Mouse (Mus musculus) adrenal gland, adult 2 months (tissue): ENCODE results near the gene Zfp661. TPM values are rescaled to one million over a fixed set of nuclear protein-coding genes. Genes with fewer than 3 reads are reported as not detected.
"Not testable (repeated sequence)": the region's sequence is repeated elsewhere in the genome, so short reads cannot be mapped to it uniquely, and the experiment has no call there.

Experiments
- DNase-seq: peaks from one replicate; pipeline ENCODE4 v3.0.0; 2021
- long read RNA-seq: library from polyadenylated mRNA; stranded (forward); transcript quantifications from one replicate; pipeline ENCODE4 v2.0.0, GENCODE M21; 2021
- polyA plus RNA-seq: library from polyadenylated mRNA; depleted of rRNA; stranded (reverse); fragments of >200 nt; gene quantifications from 2 replicates; pipeline ENCODE4 v1.2.3, GENCODE M21; 2012; rRNA removed
- total RNA-seq, 2 experiments: library from RNA; stranded (reverse); gene quantifications; 2 replicates each; pipeline ENCODE4 v1.2.3; 2021

The Zfp661 gene
- total RNA-seq (1 to 10 TPM; 2.7 to 2.9 TPM), polyA plus RNA-seq (0.90 and 1.3 TPM in 2 replicates)
- long read RNA-seq, partial matches to known transcripts = 0 of 1 reads
- long read RNA-seq, other reads (novel, unspliced or antisense) = 0 of 1 reads

- DNase-seq = peak; percentile 89
These were observed at the start of gene Zfp661, which contains the start of gene Mrps5 for GRCm38 (mm10) chr2:127586694-127587513. Gene Zfp661 (minus strand): TSS chr2:127587094. Gene Mrps5 (plus strand): TSS chr2:127587222.

- DNase-seq = no peak
These were observed 48.7 kb upstream of the Zfp661 start for GRCm38 (mm10) chr2:127635581-127635980.

GRCm38 (mm10) chr2:127632601-127633000 is 45.7 kb upstream of the Zfp661 start:
- no peak for DNase-seq

DNA sequence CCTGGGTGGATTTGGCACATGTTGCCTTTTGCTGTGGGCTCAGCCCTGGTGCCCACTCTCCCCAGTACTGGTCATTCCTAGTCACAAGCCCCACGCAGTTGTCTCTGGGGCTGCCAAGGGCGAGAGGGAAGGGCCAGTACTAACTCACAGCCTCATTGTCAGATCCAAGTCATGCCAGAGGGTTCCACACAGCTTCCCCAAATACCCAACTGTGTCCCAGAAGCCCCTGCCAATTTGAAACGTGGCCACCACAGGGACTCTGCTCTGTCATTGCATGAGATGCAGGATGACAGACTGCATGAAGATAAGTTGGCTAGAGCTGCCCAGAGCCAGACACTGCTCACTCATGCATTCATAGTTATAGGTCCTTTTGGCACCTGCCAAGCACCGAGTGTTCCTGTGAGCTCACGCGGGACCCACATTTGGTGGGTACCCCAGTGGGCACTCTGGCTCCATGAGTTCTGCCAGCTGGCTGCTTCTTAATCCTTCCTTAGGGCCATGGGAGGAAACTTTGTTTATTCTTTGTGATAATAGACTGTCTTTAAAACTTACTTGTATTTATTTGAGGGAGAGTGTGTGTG is 41.2 kb upstream of the Zfp661 start:
- DNase-seq = no peak

DNA sequence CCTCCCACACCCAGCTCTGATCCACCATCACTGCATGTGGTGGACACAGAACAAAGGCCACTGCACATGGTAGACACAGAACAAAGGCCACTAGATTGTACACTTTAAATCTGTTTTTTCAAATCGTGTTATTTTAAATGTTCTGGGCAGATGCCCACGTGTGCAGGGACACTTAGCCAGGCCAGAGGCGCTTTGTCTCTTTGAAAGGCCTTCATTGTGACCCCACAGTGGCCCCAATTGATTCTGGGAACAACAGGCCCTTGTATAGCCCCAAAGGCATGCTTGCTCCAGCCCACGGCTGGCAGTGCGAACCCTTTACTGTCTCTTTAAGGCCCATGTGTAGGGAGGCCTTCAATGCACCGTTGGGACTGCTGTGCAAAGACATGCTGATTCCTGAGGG is 40.5 kb upstream of the Zfp661 start:
- DNase-seq = no peak

GRCm38 (mm10) chr2:127625659-127626058 is 38.8 kb upstream of the Zfp661 start:
- no peak for DNase-seq

DNA sequence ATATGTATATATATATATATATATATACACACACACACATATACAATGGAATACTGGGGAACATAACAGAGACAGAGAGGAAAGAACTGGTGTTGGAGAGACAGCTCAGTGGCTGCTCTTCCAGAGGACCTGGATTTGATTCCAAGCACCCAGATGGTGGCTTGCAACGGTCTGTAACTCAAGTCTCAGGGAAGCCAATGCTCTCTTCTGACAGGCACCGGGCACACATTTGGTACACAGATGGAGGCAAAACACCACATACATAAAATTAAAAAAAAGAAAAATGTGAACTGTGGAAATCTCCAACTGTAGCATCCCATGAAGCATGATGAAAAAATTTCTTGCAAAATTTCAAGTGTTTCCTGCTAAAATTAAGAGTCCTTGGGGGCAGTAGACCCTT is 37.9 kb upstream of the Zfp661 start:
- no peak for DNase-seq

DNA sequence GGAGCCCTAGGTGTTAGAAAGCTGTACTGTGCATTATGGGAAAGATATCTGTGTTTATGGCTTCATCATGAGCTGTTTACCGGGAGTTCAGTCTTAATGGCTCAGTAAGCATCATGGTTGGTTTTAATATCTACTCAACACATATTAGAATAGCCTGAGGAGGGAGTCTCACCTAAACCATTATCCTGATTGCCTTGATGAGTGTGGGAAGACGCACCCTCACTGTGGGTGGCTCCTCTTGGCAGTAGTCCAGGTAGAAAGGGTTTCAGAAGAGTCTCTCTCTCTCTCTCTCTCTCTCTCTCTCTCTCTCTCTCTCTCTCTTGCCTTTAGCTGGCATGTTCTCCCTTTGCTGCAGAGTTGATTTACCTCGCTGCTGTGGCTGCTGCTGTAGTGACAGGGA is 35.2 kb upstream of the Zfp661 start:
- DNase-seq = no peak

GRCm38 (mm10) chr2:127619311-127619710 is 32.4 kb upstream of the Zfp661 start:
- DNase-seq = no peak

- no peak for DNase-seq
These were observed 25.4 kb upstream of the Zfp661 start for GRCm38 (mm10) chr2:127612288-127612687.

DNA sequence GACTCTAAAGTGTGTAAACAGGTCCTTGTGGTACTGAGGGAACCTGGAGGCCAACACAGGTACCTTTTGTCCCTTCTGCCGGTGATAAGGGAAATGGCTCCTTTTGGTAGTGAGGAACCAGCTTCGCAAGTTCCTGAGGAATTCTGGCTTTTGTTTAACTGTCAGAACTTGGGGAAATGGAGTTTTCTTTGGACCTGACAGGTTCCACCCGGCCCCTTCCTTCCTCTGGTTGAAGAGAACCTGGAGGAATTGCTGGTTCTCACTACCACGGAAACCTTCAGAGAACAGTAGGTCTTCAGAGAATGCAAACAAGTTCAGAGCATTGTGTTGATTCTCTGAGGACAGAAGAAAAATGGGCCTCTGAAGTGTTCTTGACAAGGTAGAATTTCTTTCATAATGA is 24.5 kb upstream of the Zfp661 start:
- DNase-seq = no peak

DNA sequence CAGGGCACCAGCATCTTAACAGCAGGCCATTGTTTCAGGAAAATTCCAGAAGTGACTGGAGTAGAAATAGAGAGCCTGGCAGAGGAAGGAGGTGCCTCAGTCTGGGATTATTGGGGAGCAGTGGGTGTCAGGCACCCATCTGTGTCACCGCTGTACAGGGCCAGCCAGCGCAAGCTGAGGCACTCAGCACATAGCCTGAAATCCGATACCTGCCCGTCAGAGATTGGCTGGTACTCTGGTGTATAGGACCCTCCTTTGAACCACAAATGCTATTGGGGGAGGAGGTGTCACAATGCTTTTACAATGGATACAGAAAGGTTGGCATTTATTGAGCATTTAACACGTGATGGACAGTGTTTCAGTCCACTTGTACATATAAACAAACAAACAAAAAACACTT is 22.1 kb upstream of the Zfp661 start:
- DNase-seq = no peak

GRCm38 (mm10) chr2:127608234-127608633 is 21.3 kb upstream of the Zfp661 start:
- DNase-seq = no peak

GRCm38 (mm10) chr2:127605203-127605602 is 18.3 kb upstream of the Zfp661 start:
- no peak for DNase-seq

GRCm38 (mm10) chr2:127603383-127603782 is 16.5 kb upstream of the Zfp661 start:
- not testable (repeated sequence) for DNase-seq

DNA sequence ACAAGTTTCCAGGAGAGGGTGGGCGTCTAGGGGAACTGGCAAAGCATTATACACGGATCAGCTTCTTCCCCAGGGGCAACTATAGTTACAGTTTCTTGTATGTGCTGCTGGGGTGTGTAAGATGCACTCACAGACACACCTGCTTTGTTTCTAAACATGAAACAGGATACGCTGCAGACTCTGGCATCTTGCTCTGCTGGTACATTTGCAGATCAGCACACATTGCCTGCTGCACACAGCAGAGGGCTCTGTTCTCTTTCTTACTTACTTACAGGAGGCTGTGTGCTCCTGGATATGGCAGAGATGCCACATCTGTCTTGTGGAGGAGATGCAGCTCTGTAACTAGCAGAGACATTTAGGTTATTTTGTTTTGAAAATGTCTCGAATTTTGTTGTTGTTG is 3.9 kb upstream of the Zfp661 start:
- DNase-seq = no peak

DNA sequence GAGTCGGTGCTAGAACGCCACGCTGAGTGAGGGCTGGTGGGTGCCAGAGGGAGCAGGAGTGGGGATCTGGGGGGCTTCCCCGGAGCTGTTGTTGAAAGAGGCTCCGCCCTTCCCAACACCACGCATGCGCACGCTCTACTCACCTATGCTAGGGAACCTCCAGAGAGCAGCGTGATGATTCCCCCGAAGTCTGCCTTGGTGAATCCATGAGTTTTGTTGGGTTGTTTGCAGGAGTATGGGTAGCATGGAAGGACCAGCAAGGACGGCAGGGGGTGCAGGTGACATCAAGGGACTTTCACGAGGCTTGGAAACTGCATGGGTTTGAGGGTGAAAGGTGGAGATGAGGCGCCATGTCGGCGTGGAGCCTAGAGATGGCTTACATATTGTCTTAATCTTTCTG is 3.3 kb upstream of the Zfp661 start:
- DNase-seq = no peak

DNA sequence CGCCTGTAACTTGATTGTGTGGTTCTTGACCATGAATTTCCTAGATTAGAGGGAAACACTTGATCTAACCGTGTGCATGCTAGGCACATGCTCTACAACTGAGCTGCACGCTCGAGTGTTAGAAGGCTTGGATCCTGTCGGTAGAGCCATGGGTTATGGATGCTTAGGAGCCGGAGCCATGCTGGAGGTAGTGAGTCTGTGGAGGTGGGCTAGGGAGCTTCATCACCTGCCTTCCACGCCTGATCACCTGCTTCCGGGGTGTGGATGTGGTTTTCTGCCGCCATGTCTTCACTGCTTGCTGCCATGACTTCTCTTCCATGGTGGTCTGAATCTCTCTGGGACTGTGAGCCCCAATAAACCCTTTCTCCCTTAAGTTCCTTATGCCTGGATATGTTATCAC is 2.0 kb upstream of the Zfp661 start:
- DNase-seq = no peak

- no peak for DNase-seq
These were observed 585 bp upstream of the Zfp661 start for GRCm38 (mm10) chr2:127587514-127587844.

DNA sequence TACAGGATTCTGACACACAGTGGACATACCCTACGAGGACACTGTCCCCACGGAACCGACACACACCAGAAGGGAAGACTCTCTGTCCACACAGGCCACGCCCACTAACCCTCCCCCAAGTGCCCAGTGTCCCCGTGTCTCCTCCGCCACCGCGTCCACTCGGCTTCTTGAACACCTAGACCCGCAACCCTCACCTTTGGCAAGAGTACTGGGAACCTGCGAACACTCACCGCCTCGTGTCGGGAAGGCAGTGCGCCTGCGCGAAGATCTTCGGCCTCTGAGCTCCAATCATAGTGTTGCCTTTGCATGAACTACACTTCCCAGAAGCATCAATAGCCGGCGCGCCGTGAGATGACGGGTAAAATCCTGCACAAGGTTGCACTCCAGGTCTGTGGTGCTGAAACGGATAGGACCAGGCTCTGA is 2.4 kb downstream of the Zfp661 start:
- DNase-seq = peak; percentile 95

DNA sequence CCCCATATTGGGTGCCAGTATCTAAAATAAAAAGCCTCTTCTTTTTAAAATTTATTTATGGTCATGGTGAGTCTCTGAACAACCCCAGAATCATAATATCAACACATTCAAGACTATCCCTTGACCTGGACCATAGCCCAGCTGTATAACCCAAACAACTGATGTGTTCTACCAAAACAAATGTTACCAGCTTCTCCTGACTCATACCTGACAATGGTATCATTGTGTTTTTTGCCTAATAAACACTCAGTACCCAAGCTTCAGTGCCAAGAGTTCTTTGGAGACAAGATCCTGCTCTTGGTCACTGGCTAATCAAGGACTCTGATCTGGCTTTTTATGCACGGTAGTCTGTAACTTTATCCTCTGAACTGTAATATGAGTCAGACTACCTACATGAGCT is 13.6 kb downstream of the Zfp661 start:
- no peak for DNase-seq

DNA sequence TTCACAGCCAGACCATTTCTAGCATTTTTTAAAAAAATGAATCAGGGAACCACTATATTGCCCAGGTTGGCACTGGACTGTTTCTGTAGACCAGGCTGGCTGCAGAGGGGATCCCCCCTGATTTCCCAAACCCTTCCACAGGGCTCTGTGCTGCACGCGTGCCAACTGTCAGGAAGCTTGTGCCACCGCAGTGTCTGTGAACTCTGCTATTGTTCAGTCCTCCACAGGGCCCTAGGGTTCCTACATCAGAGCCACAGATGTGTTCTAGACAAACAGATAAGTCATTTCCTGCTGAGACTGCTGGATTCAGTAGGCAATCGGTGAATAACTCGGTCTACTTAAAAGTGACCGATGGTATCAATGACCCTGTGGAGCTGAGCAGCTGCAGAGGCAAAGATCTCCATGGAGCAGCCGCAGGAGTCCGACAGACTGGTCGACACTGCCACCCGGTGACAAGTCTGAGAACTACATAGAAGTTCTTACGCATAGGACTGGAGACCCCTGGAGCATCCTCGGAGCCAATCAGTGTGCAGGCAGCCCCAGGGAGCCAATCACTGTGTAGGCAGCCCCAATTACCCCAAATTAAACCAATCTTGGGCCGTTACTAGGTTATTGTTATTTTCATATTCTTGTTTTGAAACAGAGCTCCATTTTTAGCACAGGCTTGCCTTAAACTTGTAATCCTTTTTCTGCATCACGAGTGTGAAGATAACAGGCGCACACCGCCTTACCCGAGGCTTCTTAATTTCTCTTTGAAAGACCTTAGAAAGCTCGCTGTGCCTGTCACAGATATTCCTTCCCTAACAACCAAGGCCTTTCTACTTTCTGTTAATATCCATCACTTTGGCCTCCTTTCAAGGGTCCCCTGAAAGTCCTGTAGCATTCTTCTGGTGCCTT is 27.6 kb downstream of the Zfp661 start:
- peak; percentile 76 for DNase-seq

GRCm38 (mm10) chr2:127551078-127551477 is 35.8 kb downstream of the Zfp661 start:
- no peak for DNase-seq
